Mouse (Mus musculus) mesoderm, embryonic 11.5 days (tissue): ENCODE measurements around the gene Hoxc9.

Experiments used
- DNase-seq: peaks from one replicate; pipeline ENCODE4 v3.0.0-alpha.2; 2012; ENCODE audit warnings: low read depth, low spot score

Hoxc9 gene

DNA sequence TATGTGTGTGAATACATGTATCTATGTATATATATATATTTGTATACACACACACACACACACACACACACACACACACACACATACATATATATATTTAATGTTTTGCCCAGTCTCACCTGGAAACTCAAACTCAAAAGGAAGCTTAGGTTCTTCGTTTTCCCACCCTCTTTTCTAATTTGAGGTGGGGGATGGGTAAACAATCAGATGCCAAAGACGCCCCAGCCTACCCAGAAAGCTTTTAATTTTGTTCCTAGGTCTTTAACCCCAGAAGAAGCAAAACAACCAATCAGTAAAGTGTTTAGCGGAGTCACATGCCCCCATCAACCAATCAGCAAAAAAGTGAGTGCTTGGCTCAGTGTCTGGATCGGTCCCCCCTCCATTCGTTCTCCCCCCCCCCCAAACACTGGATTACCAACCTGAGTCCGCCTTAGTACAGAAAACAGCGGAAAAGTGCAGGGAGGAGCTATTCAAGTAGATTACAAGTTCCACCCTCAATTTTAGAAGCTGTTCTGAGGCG, 44.7 kb downstream of the Hoxc9 start:
- no peak for DNase-seq

DNA sequence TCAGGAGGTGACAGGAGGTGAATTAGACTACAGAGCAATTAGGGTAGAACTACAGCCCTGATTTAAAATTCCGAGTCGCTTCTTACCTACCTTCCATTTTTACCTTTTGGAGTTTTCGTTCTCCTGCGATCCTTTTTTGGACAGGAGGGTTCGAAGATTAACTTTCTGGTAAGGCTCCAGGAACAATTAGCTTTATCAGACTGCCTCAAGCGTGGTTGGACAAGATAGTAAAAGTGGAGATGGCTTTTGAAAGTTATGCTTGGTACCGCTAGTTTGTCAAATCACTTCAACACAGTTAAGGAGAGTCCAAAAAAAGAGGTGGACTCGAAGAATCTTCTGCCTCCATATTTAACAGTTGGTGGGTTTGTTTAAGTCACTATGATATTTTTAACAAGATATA, 45.3 kb downstream of the Hoxc9 start:
- no peak for DNase-seq

DNA sequence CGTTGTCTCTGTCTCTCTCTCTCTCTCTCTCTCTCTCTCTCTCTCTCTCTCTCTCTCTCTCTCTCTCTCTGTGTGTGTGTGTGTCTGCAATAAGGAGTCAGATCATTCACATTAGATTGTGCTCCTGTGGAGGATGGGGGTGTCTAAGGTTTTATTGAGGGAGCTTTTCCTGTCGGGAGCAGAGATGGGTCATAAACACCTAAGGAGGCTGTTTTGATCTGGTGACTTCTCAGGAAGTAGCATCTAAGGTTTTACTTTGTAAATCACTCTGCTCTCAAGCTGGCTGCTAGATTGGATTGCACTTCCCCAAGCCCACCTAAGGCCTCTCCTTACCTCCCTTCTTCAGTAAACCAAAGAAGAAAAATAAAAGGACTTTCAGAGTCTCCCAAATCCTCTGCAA, 47.9 kb downstream of the Hoxc9 start:
- no peak for DNase-seq

- no peak for DNase-seq
Measured at GRCm38 (mm10) chr15:103027266-103028235, 51.3 kb downstream of the Hoxc9 start.

GRCm38 (mm10) chr15:103028916-103029512, 52.8 kb downstream of the Hoxc9 start:
- DNase-seq = no peak

DNA sequence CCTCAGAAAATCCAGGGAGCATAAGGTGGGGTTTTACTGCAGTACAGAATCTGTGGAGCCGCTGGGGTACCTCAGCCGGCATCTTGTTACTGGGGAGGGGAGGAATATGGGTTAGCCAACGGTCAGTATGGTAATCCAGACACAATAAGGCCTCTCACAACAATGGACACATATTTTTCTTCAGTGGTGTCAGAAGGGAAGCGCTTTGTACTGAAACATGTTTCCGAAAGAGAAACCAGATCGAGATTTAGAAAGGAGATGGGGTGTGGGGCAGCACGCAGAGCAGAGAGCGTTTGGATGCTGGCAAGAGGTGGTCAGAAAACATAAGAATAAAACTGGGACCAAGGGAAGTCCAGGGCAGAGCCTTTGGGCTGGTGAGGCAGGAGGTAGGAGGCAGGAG, 53.9 kb downstream of the Hoxc9 start:
- DNase-seq = peak; percentile 61

- no peak for DNase-seq
Measured at GRCm38 (mm10) chr15:103032167-103032566, 55.9 kb downstream of the Hoxc9 start.

DNA sequence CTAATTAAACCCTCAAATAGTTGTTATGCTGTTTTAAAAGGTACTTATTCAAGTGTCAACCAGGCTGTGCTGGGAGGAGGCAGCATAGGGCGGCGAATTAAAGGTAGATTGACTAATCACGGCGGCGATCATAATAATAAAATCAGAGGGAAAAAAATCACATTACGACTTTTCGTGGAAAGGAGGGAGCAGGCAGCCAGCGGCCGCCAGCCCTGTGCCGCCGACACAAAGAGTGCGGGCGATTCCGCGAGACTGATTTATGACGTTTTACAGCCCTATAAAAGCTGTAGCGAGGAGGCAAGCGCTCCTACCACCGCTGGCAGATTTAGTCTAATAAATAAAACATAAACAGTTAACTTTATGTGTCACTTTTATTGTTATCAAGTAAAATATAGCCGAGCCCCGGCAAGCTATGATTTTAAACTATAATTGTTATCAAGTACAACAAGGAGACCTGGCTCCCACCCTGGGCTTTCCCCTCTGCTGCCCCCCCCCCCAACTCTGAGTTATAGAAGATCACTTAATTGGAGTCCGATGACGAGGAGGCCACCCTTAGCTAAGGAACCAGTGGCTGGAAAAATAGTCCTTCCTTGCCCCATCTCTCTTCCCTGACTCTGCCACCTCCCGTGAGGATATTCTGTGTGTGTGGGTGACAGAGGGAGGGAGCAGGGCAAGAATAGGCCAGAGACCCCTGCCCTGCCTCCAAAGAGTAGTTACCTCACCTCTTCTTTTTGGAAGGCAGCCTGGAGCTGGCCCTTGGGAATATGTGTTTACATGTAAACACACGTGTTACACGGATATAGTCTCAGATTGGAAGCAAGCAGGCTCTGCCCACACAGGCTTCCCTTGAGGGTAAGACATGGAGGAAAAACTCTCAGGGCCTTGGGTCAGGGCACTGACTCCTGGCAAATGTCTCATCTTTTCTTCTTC, 56.7 kb downstream of the Hoxc9 start:
- peak; percentile 87 for DNase-seq

- no peak for DNase-seq
Measured at GRCm38 (mm10) chr15:103034043-103034806, 58.0 kb downstream of the Hoxc9 start.
